Mouse (Mus musculus) heart, embryonic 10.5 days (tissue): ENCODE results near the gene Tmem82. TPM values are rescaled to one million over a fixed set of nuclear protein-coding genes. Genes with fewer than 3 reads are reported as not detected.
A peak's percentile ranks its signal among the peaks of the same experiment; 100 is the strongest.

Experiments used
- DNase-seq: peaks from one replicate; pipeline ENCODE4 v3.0.0-alpha.2; 2017; ENCODE audit warnings: low spot score
- H3K27ac ChIP-seq: fragments of 300-500 bp; sonication (generic); 2 replicates; pipeline ENCODE4 v1.5.1; 2016; ENCODE audit warnings: mild to moderate bottlenecking
- H3K27me3 ChIP-seq: fragments of 300-500 bp; sonication (generic); 2 replicates; pipeline ENCODE4 v1.6.1; 2016; ENCODE audit warnings: mild to moderate bottlenecking; ENCODE audit not compliant: poor library complexity, insufficient read depth, severe bottlenecking
- H3K36me3 ChIP-seq: fragments of 300-500 bp; sonication (generic); 2 replicates; pipeline ENCODE4 v1.6.1; 2016; ENCODE audit warnings: mild to moderate bottlenecking, moderate library complexity
- H3K4me1 ChIP-seq: fragments of 300-500 bp; sonication (generic); 2 replicates; pipeline ENCODE4 v1.6.1; 2016; ENCODE audit warnings: mild to moderate bottlenecking
- H3K4me3 ChIP-seq: fragments of 300-500 bp; sonication (generic); 2 replicates; pipeline ENCODE4 v1.5.1; 2016; ENCODE audit warnings: mild to moderate bottlenecking, moderate library complexity
- H3K9me3 ChIP-seq: fragments of 300-500 bp; sonication (generic); 2 replicates; pipeline ENCODE4 v1.6.1; 2016; ENCODE audit warnings: mild to moderate bottlenecking, moderate library complexity
- WGBS: fragments of 180-500 bp; shearing (Covaris S2); methylation state at CpG from one replicate; pipeline ENCODE4 v1.1.7; 2016; 5-methylcytosine and 5-hydroxymethylcytosine counted together
- polyA plus RNA-seq: library from polyadenylated mRNA; unstranded; fragments of >200 nt; fragmentation: Nextera tagmentation; extraction: Ambion mirVana; gene quantifications from 2 replicates; pipeline ENCODE4 v1.2.1, GENCODE M21; 2016

Gene Tmem82
- polyA plus RNA-seq, 1 experiment from 2014 or later: 2.4 TPM

- Histone ChIP-seq H3K27ac (no peak overlapping the region), H3K4me1 (peaks cover 32% of the 10 kb centered on the region), H3K4me3 (no peak overlapping the region), H3K36me3 (peaks cover 94% of the 10 kb centered on the region), H3K27me3 (no peaks in the 10 kb centered on the region), H3K9me3 (no peaks in the 10 kb centered on the region)
- DNase-seq: no peak
- WGBS: 90% methylated on average over 21 of the region's 21 CpGs
Measured at GRCm38 (mm10) chr4:141632111-141632873, 13.9 kb upstream of the Tmem82 start.

- peaks cover 92% of the 10 kb centered on the region for H3K36me3 ChIP-seq
- H3K4me3 ChIP-seq: no peak overlapping the region
- no peak overlapping the region for H3K27ac ChIP-seq
- WGBS: 93% methylated on average over 20 of the region's 20 CpGs
- peaks cover 27% of the 10 kb centered on the region for H3K4me1 ChIP-seq
- DNase-seq: no peak
- H3K27me3 ChIP-seq: no peaks in the 10 kb centered on the region
- no peaks in the 10 kb centered on the region for H3K9me3 ChIP-seq
Measured at GRCm38 (mm10) chr4:141631250-141631649, 12.8 kb upstream of the Tmem82 start.

GRCm38 (mm10) chr4:141630021-141630420 lies 11.6 kb upstream of the Tmem82 start:
- Histone ChIP-seq H3K27ac (no peak overlapping the region), H3K4me1 (peaks cover 18% of the 10 kb centered on the region), H3K9me3 (no peaks in the 10 kb centered on the region), H3K36me3 (peaks cover 98% of the 10 kb centered on the region), H3K27me3 (no peaks in the 10 kb centered on the region), H3K4me3 (no peak overlapping the region)
- 93% methylated on average over 11 of the region's 11 CpGs for WGBS
- no peak for DNase-seq

GRCm38 (mm10) chr4:141628661-141629060 lies 10.2 kb upstream of the Tmem82 start:
- H3K9me3 ChIP-seq: no peaks in the 10 kb centered on the region
- no peak overlapping the region for H3K27ac ChIP-seq
- H3K36me3 ChIP-seq: peaks cover 93% of the 10 kb centered on the region
- DNase-seq: no peak
- no peaks in the 10 kb centered on the region for H3K27me3 ChIP-seq
- H3K4me1 ChIP-seq: peaks cover 15% of the 10 kb centered on the region
- H3K4me3 ChIP-seq: no peak overlapping the region
- 79% methylated on average over 14 of the region's 14 CpGs for WGBS

- no peak overlapping the region for H3K27ac ChIP-seq
- H3K4me1 ChIP-seq: peaks cover 22% of the 10 kb centered on the region
- peaks cover 82% of the 10 kb centered on the region for H3K36me3 ChIP-seq
- 73% methylated on average over 5 of the region's 5 CpGs for WGBS
- DNase-seq: no peak
- H3K4me3 ChIP-seq: no peak overlapping the region
- H3K27me3 ChIP-seq: no peaks in the 10 kb centered on the region
- no peaks in the 10 kb centered on the region for H3K9me3 ChIP-seq
Measured at GRCm38 (mm10) chr4:141627502-141627901, 9.1 kb upstream of the Tmem82 start.

GRCm38 (mm10) chr4:141625774-141626550 lies 7.5 kb upstream of the Tmem82 start:
- H3K4me1 ChIP-seq: peaks cover 24% of the 10 kb centered on the region
- DNase-seq: no peak
- H3K4me3 ChIP-seq: no peak overlapping the region
- H3K36me3 ChIP-seq: peaks cover 66% of the 10 kb centered on the region
- no peaks in the 10 kb centered on the region for H3K27me3 ChIP-seq
- no peak overlapping the region for H3K27ac ChIP-seq
- H3K9me3 ChIP-seq: no peaks in the 10 kb centered on the region
- 89% methylated on average over 16 of the region's 16 CpGs for WGBS

GRCm38 (mm10) chr4:141624983-141625773 lies 6.7 kb upstream of the Tmem82 start:
- Histone ChIP-seq H3K27me3 (no peaks in the 10 kb centered on the region), H3K4me1 (peaks cover 24% of the 10 kb centered on the region), H3K27ac (peak overlapping the region; percentile 30; the same call in 1 of the 2 replicates), H3K36me3 (peaks cover 58% of the 10 kb centered on the region), H3K4me3 (no peak overlapping the region), H3K9me3 (no peaks in the 10 kb centered on the region)
- no peak for DNase-seq
- 77% methylated on average over 19 of the region's 19 CpGs for WGBS

- WGBS: 87% methylated on average over 8 of the region's 8 CpGs
- H3K27ac ChIP-seq: peak overlapping the region; percentile 62
Measured at GRCm38 (mm10) chr4:141624134-141624533, 5.7 kb upstream of the Tmem82 start.

GRCm38 (mm10) chr4:141623666-141624065 lies 5.2 kb upstream of the Tmem82 start, which contains the start of gene Slc25a34:
TSS of gene Slc25a34 (minus strand) at chr4:141623821.
- no peak for DNase-seq
- no peaks in the 10 kb centered on the region for H3K27me3 ChIP-seq
- whole genome bisulfite sequencing: 47% methylated on average over 1 of the region's 1 CpGs
- H3K27ac ChIP-seq: peak within 1 kb of the TSS; percentile 62
- H3K36me3 ChIP-seq: peaks cover 43% of the 10 kb centered on the region
- H3K4me3 ChIP-seq: no peak within 1 kb of the TSS
- H3K4me1 ChIP-seq: peaks cover 31% of the 10 kb centered on the region
- H3K9me3 ChIP-seq: no peaks in the 10 kb centered on the region

More at GRCm38 (mm10) chr4:141624134-141624533, 5.7 kb upstream of the Tmem82 start:
- no peak overlapping the region for H3K4me3 ChIP-seq
- peaks cover 48% of the 10 kb centered on the region for H3K36me3 ChIP-seq
- no peaks in the 10 kb centered on the region for H3K9me3 ChIP-seq
- DNase-seq: no peak
- no peaks in the 10 kb centered on the region for H3K27me3 ChIP-seq
- H3K4me1 ChIP-seq: peaks cover 26% of the 10 kb centered on the region

- Histone ChIP-seq H3K4me1 (peaks cover 31% of the 10 kb centered on the region), H3K4me3 (no peak overlapping the region), H3K9me3 (no peaks in the 10 kb centered on the region), H3K27ac (peak overlapping the region; percentile 62; the same call in 1 of the 2 replicates), H3K27me3 (no peaks in the 10 kb centered on the region), H3K36me3 (peaks cover 37% of the 10 kb centered on the region)
- 82% methylated on average over 11 of the region's 11 CpGs for WGBS
- DNase-seq: no peak
Measured at GRCm38 (mm10) chr4:141623037-141623436, 4.6 kb upstream of the Tmem82 start.

- Histone ChIP-seq H3K27me3 (no peaks in the 10 kb centered on the region), H3K27ac (no peak overlapping the region), H3K4me3 (no peak overlapping the region), H3K9me3 (no peaks in the 10 kb centered on the region), H3K36me3 (peaks cover 32% of the 10 kb centered on the region), H3K4me1 (peaks cover 33% of the 10 kb centered on the region)
- DNase-seq: no peak
- WGBS: 80% methylated on average over 5 of the region's 5 CpGs
Measured at GRCm38 (mm10) chr4:141622580-141622979, 4.1 kb upstream of the Tmem82 start.

- Histone ChIP-seq H3K36me3 (peaks cover 29% of the 10 kb centered on the region), H3K9me3 (no peaks in the 10 kb centered on the region), H3K4me3 (no peak overlapping the region), H3K27ac (no peak overlapping the region), H3K4me1 (peaks cover 37% of the 10 kb centered on the region), H3K27me3 (no peaks in the 10 kb centered on the region)
- no peak for DNase-seq
- 77% methylated on average over 8 of the region's 8 CpGs for WGBS
Measured at GRCm38 (mm10) chr4:141622091-141622490, 3.7 kb upstream of the Tmem82 start.
